Mouse (Mus musculus) heart, embryonic 12.5 days (tissue): ENCODE measurements around the gene Fat2. TPM values are rescaled to one million over a fixed set of nuclear protein-coding genes. Genes with fewer than 3 reads are reported as not detected.

ENCODE experiments used
- ATAC-seq: fragments of 200-750 bp; cut with Nextera tagmentation; 2 replicates; pipeline ENCODE4 v1.8.0; 2017; ENCODE audit warnings: moderate TSS enrichment, moderate library complexity; ENCODE audit not compliant: insufficient number of reproducible peaks, low FRiP score
- H3K27ac ChIP-seq: fragments of 300-500 bp; sonication (generic); 2 replicates; pipeline ENCODE4 v1.5.1; 2016; ENCODE audit warnings: mild to moderate bottlenecking, moderate library complexity; ENCODE audit not compliant: poor library complexity, severe bottlenecking
- H3K27me3 ChIP-seq: fragments of 300-500 bp; sonication (generic); replicated peaks from 2 replicates; pipeline ENCODE4 v1.6.1; 2016; ENCODE audit warnings: mild to moderate bottlenecking, moderate library complexity
- H3K36me3 ChIP-seq: fragments of 300-500 bp; sonication (generic); 2 replicates; pipeline ENCODE4 v1.6.1; 2016; ENCODE audit warnings: mild to moderate bottlenecking, moderate library complexity
- H3K4me1 ChIP-seq: fragments of 300-500 bp; sonication (generic); replicated peaks from 2 replicates; pipeline ENCODE4 v1.6.1; 2016; ENCODE audit warnings: mild to moderate bottlenecking
- H3K4me2 ChIP-seq: fragments of 300-500 bp; sonication (generic); 2 replicates; pipeline ENCODE4 v1.6.1; 2016; ENCODE audit warnings: mild to moderate bottlenecking, moderate library complexity
- H3K4me3 ChIP-seq: fragments of 300-500 bp; sonication (generic); 2 replicates; pipeline ENCODE4 v1.5.1; 2016; ENCODE audit warnings: mild to moderate bottlenecking
- H3K9ac ChIP-seq: fragments of 300-500 bp; sonication (generic); 2 replicates; pipeline ENCODE4 v1.6.1; 2016; ENCODE audit warnings: mild to moderate bottlenecking, moderate library complexity
- H3K9me3 ChIP-seq: fragments of 300-500 bp; sonication (generic); replicated peaks from 2 replicates; pipeline ENCODE4 v1.6.1; 2016; ENCODE audit warnings: mild to moderate bottlenecking, moderate library complexity
- WGBS: fragments of 180-500 bp; shearing (Covaris S2); methylation state at CpG from one replicate; pipeline ENCODE4 v1.1.7; 2016; 5-methylcytosine and 5-hydroxymethylcytosine counted together
- polyA plus RNA-seq: library from polyadenylated mRNA; unstranded; fragments of >200 nt; fragmentation: Nextera tagmentation; extraction: Ambion mirVana; gene quantifications from 2 replicates; pipeline ENCODE4 v1.2.1, GENCODE M21; 2016

Fat2 gene
- polyA plus RNA-seq, 1 experiment from 2014 or later = not detected

DNA sequence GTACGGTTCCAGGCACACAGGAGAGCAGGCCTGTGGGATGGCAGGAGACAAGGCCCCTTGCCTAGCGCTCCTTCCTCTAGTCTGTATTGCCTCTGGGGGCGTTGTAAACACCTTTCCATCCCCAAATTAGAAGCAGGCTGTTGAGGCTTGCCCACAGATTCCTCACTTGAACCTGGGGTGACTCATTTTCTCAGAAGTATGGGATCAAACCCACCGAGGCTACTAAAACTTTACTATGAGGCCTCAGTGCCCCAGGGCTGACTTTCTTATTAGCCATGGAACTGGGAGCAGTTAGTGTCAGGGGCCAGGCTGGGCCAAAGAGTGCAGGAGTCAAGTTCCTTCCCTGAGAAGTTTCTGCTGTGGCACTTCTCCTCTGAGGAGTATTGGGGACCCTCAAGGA, 28.9 kb upstream of the Fat2 start:
- no peaks in the 10 kb centered on the region for H3K9me3 ChIP-seq
- no peak overlapping the region for H3K27ac ChIP-seq
- no peaks in the 10 kb centered on the region for H3K27me3 ChIP-seq
- no peak for ATAC-seq
- 54% methylated on average over 4 of the region's 4 CpGs for WGBS
- H3K9ac ChIP-seq = no peak overlapping the region
- H3K4me2 ChIP-seq = no peak overlapping the region
- H3K4me3 ChIP-seq = no peak overlapping the region
- no peaks in the 10 kb centered on the region for H3K36me3 ChIP-seq
- H3K4me1 ChIP-seq = peaks cover 16% of the 10 kb centered on the region

DNA sequence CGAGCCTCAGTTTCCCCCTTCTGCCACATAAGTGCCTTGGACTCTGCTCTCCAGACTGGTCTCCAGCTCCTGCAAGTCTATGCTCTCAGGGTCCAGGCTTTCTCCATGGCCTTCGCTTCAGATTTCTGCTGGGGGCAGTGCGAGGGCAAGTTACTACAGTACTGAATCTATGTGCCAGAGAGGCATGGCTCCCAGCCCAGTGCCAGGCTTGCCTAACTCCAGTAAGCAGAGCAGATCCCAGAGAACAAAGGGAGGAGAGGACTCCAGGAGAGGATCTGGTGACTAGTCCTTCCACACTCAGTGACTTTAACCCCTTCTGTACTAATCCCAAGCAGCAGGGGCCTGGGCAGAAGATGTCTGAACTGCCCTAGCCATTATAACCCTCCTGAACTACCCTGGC, 28.3 kb upstream of the Fat2 start:
- ATAC-seq = no peak
- Histone ChIP-seq H3K4me3 (no peak overlapping the region), H3K4me1 (peaks cover 16% of the 10 kb centered on the region), H3K9ac (no peak overlapping the region), H3K36me3 (no peaks in the 10 kb centered on the region), H3K27ac (no peak overlapping the region), H3K27me3 (no peaks in the 10 kb centered on the region), H3K9me3 (no peaks in the 10 kb centered on the region), H3K4me2 (no peak overlapping the region)
- WGBS = 69% methylated on average over 3 of the region's 3 CpGs

DNA sequence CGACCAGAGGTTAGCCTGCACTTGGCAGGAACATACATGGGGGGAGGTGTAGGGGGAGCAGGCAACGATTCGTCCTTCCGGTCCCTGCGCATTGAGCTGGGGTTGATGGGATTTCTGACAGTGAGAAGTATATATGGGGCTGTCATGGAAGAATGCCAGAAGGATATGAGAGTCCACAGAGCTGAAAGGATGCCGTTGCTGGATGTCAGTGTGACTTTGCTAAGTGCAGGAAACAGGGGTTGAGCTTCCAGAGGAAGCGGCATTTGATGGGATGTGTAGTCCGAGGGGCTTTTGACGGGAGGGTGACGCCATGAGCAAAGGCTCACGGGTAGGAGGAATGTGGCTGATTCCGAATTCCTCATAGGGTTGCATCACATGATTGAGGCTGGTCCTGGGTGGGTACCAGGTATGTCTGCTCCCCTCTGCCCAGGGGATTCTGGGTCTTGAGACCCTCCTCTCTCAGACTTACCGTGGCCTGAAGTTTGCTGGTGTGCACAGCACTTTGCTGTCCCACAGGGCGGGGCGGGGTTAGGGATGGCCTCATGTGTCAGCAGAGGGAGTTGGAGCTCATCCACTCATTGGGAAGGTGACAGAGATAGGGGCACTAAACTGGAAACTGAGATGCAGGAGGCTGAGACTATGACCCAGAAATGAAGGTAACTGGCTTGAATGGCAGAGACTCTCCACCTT, 21.9 kb upstream of the Fat2 start:
- no peaks in the 10 kb centered on the region for H3K36me3 ChIP-seq
- H3K27me3 ChIP-seq = no peaks in the 10 kb centered on the region
- H3K9me3 ChIP-seq = no peaks in the 10 kb centered on the region
- no peak overlapping the region; the same call in 1 of the 2 replicates for H3K4me2 ChIP-seq
- H3K4me3 ChIP-seq = no peak overlapping the region
- 58% methylated on average over 15 of the region's 15 CpGs for WGBS
- H3K9ac ChIP-seq = no peak overlapping the region
- ATAC-seq = no peak
- H3K4me1 ChIP-seq = peaks cover 6% of the 10 kb centered on the region
- H3K27ac ChIP-seq = no peak overlapping the region

DNA sequence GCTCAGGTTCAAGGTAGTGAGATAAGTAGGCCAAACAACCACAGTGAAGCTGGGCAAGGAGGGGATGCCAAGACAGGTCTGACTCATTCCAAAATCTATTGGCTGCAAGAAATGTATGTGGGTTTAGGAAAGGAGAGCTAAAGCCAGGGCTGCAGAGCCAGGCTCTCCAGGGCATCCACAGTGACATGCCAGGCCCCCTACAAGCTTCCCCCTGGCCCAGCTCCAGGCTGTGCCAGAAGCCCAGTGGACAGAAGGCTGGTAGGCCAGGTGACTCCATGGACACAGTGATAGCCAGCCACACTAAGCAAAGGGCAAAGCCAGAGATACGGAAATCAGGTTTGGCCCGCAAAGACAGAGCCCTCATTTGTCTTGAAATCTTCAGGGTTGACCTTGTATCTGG, 20.5 kb upstream of the Fat2 start:
- no peak overlapping the region for H3K4me3 ChIP-seq
- H3K9me3 ChIP-seq = no peaks in the 10 kb centered on the region
- no peaks in the 10 kb centered on the region for H3K27me3 ChIP-seq
- no peak overlapping the region for H3K9ac ChIP-seq
- peaks cover 6% of the 10 kb centered on the region for H3K4me1 ChIP-seq
- 82% methylated on average over 2 of the region's 2 CpGs for WGBS
- no peak overlapping the region for H3K27ac ChIP-seq
- no peaks in the 10 kb centered on the region for H3K36me3 ChIP-seq
- no peak for ATAC-seq
- H3K4me2 ChIP-seq = no peak overlapping the region

DNA sequence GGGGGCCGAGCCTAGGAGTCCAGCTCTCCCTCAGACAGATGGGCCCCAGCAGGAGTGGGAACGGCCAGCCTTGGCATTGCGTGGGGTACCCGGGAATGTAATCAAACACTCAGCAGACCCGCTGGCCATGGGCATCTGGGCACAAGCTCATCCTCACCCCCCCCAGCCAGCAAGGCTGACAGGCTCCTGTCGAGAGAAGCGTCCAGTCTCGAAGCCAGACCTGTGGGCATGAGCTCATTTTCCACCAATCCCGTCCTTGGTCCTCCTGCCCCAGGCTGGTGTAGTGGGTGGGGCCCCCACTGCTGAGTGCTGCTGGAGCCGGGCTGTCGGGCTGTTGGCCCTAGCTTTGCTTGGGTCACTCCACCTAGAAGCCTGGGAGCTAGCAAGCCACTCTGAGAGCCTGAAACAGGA, 5.6 kb upstream of the Fat2 start:
- peaks cover 5% of the 10 kb centered on the region; the same call in 1 of the 2 replicates for H3K27me3 ChIP-seq
- no peaks in the 10 kb centered on the region for H3K9me3 ChIP-seq
- 53% methylated on average over 11 of the region's 11 CpGs for WGBS
- ATAC-seq = peak; percentile 42; the same call in 1 of the 2 replicates
- no peak overlapping the region for H3K4me3 ChIP-seq
- H3K4me1 ChIP-seq = no peaks in the 10 kb centered on the region
- H3K9ac ChIP-seq = no peak overlapping the region
- no peak overlapping the region for H3K27ac ChIP-seq
- no peaks in the 10 kb centered on the region for H3K36me3 ChIP-seq
- H3K4me2 ChIP-seq = no peak overlapping the region

DNA sequence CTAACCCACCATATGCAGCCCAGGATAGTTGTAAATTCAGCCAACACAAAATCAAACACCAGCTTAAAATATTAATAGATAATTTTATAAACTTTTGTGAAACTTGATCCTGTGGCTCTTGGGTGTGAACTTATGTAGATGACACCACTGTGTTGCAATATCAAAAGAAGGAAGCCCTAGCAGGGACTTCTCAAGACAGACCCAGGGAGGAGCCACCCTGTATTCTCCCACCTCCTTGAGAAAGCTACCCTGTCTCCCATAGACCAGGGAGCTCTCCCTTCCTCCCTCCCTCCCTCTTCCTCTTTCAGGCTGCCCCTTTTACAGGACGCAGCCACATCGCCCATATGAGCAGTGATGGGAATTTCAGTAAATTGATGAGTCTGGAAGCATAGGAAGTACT, 4.4 kb upstream of the Fat2 start:
- H3K4me3 ChIP-seq = no peak overlapping the region
- H3K36me3 ChIP-seq = no peaks in the 10 kb centered on the region
- no peak overlapping the region for H3K27ac ChIP-seq
- WGBS = 90% methylated on average over 2 of the region's 2 CpGs
- H3K9ac ChIP-seq = no peak overlapping the region
- no peak overlapping the region for H3K4me2 ChIP-seq
- no peaks in the 10 kb centered on the region for H3K9me3 ChIP-seq
- no peaks in the 10 kb centered on the region for H3K4me1 ChIP-seq
- peaks cover 15% of the 10 kb centered on the region; the same call in 1 of the 2 replicates for H3K27me3 ChIP-seq
- no peak for ATAC-seq

DNA sequence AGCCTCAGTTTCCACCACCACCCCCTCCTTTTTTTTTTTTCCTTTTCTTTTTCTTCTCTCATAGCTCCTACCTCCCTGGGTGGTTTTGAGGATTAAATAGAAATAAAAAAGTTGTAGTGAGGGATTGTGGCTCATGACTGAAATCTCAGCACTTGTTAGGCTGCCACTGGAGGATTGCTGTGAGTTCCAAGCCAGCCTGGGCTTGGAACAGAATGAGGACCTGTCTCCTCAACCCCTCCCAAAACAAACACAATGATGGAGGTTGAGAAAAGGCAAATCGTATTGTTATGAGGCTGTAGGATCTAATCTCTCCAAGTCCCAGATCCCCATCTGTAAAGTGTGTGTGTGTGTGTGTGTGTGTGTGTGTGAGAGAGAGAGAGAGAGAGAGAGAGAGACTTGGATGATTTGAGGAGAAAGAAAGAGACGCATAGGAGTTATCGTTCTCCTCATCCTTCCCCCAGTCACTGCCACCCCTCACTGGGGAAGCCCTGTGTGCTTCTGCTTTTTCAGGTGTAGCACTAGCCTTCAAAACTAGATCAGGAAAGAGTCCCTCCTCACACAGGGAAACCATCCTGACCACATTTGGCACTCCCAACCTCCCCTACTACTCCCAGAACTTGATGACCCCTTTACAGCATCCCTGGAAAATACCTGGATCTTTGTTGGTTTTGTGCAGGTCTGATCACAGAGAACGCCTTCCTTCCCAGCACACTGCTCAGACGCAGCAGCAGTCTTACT, 837 bp upstream of the Fat2 start:
- H3K27ac ChIP-seq = no peak overlapping the region
- peaks cover 22% of the 10 kb centered on the region; the same call in 1 of the 2 replicates for H3K27me3 ChIP-seq
- no peaks in the 10 kb centered on the region for H3K9me3 ChIP-seq
- no peak for ATAC-seq
- no peaks in the 10 kb centered on the region for H3K36me3 ChIP-seq
- H3K4me1 ChIP-seq = no peaks in the 10 kb centered on the region
- H3K4me2 ChIP-seq = no peak overlapping the region
- H3K9ac ChIP-seq = no peak overlapping the region
- no peak overlapping the region for H3K4me3 ChIP-seq
- WGBS = 67% methylated on average over 5 of the region's 5 CpGs

DNA sequence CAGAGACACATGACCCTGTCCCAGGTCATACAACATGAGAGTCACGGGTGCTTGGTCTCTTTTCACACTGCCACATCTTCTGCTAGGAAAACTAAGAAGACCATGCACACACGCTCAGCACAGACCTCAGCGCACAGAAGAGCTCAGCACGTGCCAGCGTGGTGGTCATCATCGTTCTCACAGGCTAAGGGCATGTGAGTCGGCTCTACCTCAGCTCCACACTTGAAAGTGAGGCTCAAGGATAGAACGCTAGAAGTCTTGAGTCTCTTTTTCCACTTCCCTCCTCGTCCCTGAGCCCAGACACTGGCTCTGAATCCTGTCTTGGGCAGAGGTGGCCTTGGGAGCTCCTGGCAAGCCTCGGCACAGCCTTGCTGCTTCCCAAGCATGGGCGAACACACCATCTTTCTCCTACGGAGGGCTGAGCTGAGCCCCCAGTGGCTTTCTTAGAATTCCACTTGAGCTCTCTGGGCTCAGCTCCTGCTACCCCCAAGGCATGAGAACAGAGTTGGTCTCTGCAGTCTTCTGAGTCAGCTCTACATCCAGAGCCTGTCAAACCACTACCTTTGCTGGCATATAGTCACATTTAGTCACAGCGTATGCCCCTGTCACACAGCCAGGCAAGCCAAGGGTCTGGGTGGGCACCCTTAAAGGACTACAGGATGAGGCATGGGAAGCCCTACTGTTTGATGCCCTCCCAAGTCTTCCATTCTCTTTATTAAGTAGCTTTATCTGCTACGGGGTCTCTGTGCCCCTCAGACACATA, 869 bp downstream of the Fat2 start:
- Histone ChIP-seq H3K27me3 (peaks cover 17% of the 10 kb centered on the region; the same call in 1 of the 2 replicates), H3K9ac (no peak overlapping the region), H3K36me3 (no peaks in the 10 kb centered on the region), H3K4me1 (no peaks in the 10 kb centered on the region), H3K27ac (no peak overlapping the region), H3K9me3 (no peaks in the 10 kb centered on the region), H3K4me2 (no peak overlapping the region), H3K4me3 (no peak overlapping the region)
- ATAC-seq = no peak
- 82% methylated on average over 14 of the region's 14 CpGs for WGBS

DNA sequence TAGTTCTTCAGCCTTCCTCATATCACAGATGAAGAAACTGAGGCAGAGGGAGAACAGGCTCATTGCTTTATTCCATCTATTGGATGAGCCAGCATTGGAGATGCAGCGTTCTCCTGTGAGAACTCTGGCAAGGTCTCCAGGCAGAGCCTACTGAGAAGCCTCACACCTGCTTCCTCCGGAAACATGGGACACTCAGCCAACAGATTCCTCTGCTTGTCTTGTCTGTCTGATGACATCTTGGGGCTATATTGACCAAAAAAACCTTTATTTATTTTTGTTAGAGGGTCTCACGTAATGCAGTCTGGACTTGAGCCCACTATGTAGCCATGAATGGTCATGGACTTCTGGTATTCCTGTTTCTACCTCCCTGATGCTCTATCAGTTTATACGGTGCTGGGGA, 1.8 kb downstream of the Fat2 start:
- no peaks in the 10 kb centered on the region for H3K4me1 ChIP-seq
- no peaks in the 10 kb centered on the region for H3K36me3 ChIP-seq
- no peak overlapping the region for H3K4me3 ChIP-seq
- WGBS = 83% methylated on average over 4 of the region's 4 CpGs
- H3K4me2 ChIP-seq = no peak overlapping the region
- peaks cover 17% of the 10 kb centered on the region; the same call in 1 of the 2 replicates for H3K27me3 ChIP-seq
- H3K9me3 ChIP-seq = no peaks in the 10 kb centered on the region
- H3K27ac ChIP-seq = no peak overlapping the region
- no peak overlapping the region for H3K9ac ChIP-seq
- no peak for ATAC-seq

DNA sequence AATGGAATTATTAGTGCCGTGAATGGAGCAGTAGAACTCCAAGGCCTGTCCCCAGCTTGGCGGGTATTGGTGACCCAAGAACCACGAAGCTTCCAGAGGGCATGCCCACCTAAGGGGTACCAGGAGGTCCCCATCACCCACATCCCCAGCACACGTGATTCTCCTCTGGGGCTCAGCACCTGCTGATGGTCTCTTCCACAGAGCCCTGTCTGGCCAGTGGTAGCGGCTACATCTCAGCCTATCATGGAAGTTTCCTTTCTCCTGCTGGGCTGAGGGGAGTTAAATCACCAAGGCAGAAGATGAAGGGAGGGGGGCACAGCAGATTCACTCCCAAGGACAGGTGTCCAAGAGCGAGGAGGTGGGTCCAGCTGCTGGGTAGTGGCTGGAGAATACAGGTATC, 2.3 kb downstream of the Fat2 start:
- Histone ChIP-seq H3K9ac (no peak overlapping the region), H3K9me3 (no peaks in the 10 kb centered on the region), H3K27me3 (peaks cover 17% of the 10 kb centered on the region; the same call in 1 of the 2 replicates), H3K36me3 (no peaks in the 10 kb centered on the region), H3K27ac (no peak overlapping the region), H3K4me3 (no peak overlapping the region), H3K4me2 (no peak overlapping the region), H3K4me1 (no peaks in the 10 kb centered on the region)
- WGBS = 75% methylated on average over 6 of the region's 6 CpGs
- no peak for ATAC-seq
